Mouse (Mus musculus): ENCODE data around the gene Hmgcl. TPM values are rescaled to one million over a fixed set of nuclear protein-coding genes. Genes with fewer than 3 reads are reported as not detected.
"Not testable (repeated sequence)": the region's sequence is repeated elsewhere in the genome, so short reads cannot be mapped to it uniquely, and the experiment has no call there.

Gene Hmgcl
- polyA plus RNA-seq, 1 experiment from 2014 or later: 97.1 TPM

DNA sequence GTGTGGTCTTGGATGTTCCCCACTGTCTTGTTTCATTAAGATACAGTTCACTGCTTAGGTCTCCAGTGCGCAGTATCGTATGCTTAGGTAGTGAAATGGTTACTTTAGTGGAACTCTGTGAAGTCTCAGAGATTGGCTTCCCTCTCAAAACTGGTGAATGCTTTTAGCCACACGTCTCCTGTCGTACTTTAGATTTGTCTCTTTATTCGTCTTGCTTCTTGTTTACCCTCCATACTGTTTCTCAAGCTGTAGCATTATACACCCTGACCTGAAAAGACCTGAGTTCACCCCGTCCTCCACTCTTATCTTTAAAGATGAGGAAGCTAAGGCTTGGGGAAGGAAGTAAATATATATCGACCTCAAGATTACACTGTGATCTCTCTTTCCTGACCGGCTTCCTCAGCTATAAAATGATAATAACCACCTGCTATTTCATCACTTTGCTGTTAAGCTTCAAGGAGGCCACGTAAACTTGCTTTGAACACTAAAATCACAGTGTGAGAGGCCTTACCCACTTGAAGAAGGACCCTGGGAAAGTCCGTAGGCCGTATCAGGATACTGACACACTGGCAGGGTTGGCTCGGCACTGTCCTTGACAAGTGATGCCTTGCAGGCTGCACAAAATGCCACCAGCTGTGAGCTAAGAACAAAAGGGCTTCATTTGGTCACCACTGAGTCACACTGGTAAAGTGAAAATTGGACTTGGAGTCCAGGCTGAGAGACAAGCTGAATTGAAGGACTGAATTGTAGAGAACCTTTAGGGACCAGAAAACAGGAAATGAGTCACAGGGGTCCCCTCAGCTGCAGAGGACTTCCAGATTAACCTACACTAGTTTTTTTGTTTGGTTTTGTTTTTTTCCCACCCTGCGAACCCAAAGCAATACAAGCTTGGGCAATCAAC, 26.9 kb downstream of the Hmgcl start:
- Histone ChIP-seq H3K9me3 (ENCODE audit: control insufficient read depth, low read length) (no peaks in the 10 kb centered on the region), H3K27ac (ENCODE audit: low read depth, low read length) (no peak overlapping the region), H3K36me3 (ENCODE audit: control insufficient read depth, insufficient read depth, low read length) (peaks cover 27% of the 10 kb centered on the region), H3K4me1 (replicated peaks; ENCODE audit: control insufficient read depth, insufficient read depth, low read length) (peaks cover 18% of the 10 kb centered on the region), H3K4me3 (ENCODE audit: low read depth, low read length) (peak overlapping the region; percentile 83), H3K9ac (ENCODE audit: low read depth, low read length) (peak overlapping the region; percentile 76; the same call in 1 of the 2 replicates), H3K4me2 (peak overlapping the region; percentile 78), H3K27me3 (replicated peaks; ENCODE audit: control insufficient read depth, insufficient read depth, low read length) (no peaks in the 10 kb centered on the region)
- ATAC-seq (replicated peaks; ENCODE audit: low FRiP score) (no peak), DNase-seq (ENCODE audit: low spot score) (no peak)
- WGBS: 44% methylated on average over 13 of the region's 13 CpGs

DNA sequence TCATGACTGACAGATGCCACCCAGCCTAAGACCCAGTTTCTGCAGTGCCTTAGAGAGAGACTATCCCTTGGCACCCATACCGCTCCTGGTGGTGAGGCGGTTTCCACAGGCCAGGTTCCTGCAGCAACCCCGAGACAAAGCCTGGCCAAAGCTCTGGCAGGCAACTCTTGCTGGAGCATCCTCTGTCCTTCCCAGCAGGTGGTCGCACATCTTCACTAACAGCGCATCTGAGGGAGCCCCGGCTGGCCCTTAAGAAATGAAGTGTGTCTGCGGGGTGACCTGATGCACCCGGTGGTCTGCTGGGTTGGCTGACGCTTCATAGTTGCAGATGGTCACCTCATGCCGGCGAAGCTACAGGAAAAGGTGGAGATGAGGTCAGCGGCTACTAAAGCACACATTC, 29.9 kb downstream of the Hmgcl start:
- Histone ChIP-seq H3K4me3 (ENCODE audit: low read depth, low read length) (no peak overlapping the region), H3K4me2 (no peak overlapping the region), H3K4me1 (replicated peaks; ENCODE audit: control insufficient read depth, insufficient read depth, low read length) (peaks cover 13% of the 10 kb centered on the region), H3K27ac (ENCODE audit: low read depth, low read length) (no peak overlapping the region), H3K36me3 (ENCODE audit: control insufficient read depth, insufficient read depth, low read length) (peaks cover 28% of the 10 kb centered on the region), H3K9ac (ENCODE audit: low read depth, low read length) (no peak overlapping the region), H3K27me3 (replicated peaks; ENCODE audit: control insufficient read depth, insufficient read depth, low read length) (no peaks in the 10 kb centered on the region), H3K9me3 (ENCODE audit: control insufficient read depth, low read length) (no peaks in the 10 kb centered on the region)
- no peak for DNase-seq (ENCODE audit: low spot score)
- no peak for ATAC-seq (replicated peaks; ENCODE audit: low FRiP score)
- 89% methylated on average over 12 of the region's 12 CpGs for WGBS

DNA sequence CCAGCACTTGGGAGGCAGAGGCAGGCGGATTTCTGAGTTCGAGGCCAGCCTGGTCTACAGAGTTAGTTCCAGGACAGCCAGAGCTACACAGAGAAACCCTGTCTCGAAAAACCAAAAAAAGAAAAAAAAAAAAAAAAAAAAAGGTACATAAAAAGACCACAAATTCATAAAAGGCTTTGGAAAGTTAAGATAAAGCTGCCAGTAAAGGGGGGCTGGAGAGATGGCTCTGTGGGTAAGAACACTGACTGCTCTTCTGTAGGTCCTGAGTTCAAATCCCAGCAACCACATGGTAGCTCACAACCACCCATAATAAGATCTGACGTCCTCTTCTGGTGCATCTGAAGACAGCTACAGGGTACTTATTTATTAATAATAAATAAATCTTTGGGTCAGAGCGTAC, 34.0 kb downstream of the Hmgcl start:
- not testable (repeated sequence) for DNase-seq (ENCODE audit: low spot score); H3K4me2 ChIP-seq; H3K9ac ChIP-seq (ENCODE audit: low read depth, low read length); H3K4me3 ChIP-seq (ENCODE audit: low read depth, low read length); H3K27me3 ChIP-seq (replicated peaks; ENCODE audit: control insufficient read depth, insufficient read depth, low read length); ATAC-seq (replicated peaks; ENCODE audit: low FRiP score); H3K27ac ChIP-seq (ENCODE audit: low read depth, low read length); H3K9me3 ChIP-seq (ENCODE audit: control insufficient read depth, low read length)
- Histone ChIP-seq H3K4me1 (replicated peaks; ENCODE audit: control insufficient read depth, insufficient read depth, low read length) (peaks cover 10% of the 10 kb centered on the region), H3K36me3 (ENCODE audit: control insufficient read depth, insufficient read depth, low read length) (peaks cover 34% of the 10 kb centered on the region)
- 90% methylated on average over 5 of the region's 5 CpGs for WGBS

DNA sequence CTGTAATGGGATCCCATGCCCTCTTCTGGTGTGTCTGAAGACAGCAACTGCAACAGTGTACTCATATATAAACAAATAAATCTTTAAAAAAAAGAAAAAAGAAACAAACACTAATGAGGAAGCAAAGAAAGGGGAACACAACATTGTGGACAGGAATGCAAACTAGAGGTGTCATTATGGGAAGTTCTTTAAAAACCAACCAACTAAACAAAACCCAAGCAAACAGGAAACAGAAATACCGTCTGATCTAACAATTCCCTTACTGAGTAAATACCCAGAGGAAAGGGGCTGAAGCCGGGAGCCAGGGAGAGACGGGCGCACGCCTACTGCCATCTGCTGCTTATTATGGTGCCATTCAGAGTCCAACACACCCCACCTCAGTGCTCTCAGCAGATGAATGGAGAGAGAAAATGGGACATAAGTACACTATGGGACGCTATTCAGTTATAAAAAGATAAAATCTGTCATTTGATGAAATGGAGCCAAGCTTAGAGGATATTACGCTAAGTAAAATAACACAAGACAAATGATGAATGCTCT, 35.3 kb downstream of the Hmgcl start:
- no peak overlapping the region for H3K9ac ChIP-seq (ENCODE audit: low read depth, low read length)
- no peak overlapping the region for H3K4me3 ChIP-seq (ENCODE audit: low read depth, low read length)
- no peak for DNase-seq (ENCODE audit: low spot score)
- peaks cover 21% of the 10 kb centered on the region for H3K4me1 ChIP-seq (replicated peaks; ENCODE audit: control insufficient read depth, insufficient read depth, low read length)
- H3K4me2 ChIP-seq: no peak overlapping the region
- no peaks in the 10 kb centered on the region for H3K27me3 ChIP-seq (replicated peaks; ENCODE audit: control insufficient read depth, insufficient read depth, low read length)
- no peak overlapping the region for H3K27ac ChIP-seq (ENCODE audit: low read depth, low read length)
- H3K36me3 ChIP-seq (ENCODE audit: control insufficient read depth, insufficient read depth, low read length): peaks cover 30% of the 10 kb centered on the region
- ATAC-seq (replicated peaks; ENCODE audit: low FRiP score): no peak
- whole genome bisulfite sequencing: 79% methylated on average over 7 of the region's 7 CpGs
- H3K9me3 ChIP-seq (ENCODE audit: control insufficient read depth, low read length): no peaks in the 10 kb centered on the region

DNA sequence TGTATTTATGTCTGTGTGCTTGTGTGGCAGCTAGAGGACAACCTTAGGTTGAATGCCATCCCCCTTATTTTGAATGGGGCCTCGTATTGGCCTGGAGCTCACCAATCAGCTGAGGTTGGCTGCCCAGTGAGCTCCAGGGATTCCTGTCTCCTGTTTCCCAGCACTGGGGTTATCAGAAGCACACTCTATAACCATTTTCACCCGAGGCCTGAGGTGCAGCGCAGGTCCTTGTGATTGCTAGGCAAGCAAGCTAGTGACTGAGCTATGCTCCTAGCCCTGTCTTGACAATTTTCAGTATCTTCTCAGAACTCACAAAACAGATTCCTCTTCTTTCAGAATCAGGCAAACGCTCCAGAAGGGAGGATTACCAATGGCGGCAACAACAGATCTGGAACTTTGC, 38.3 kb downstream of the Hmgcl start:
- DNase-seq (ENCODE audit: low spot score) (no peak), ATAC-seq (replicated peaks; ENCODE audit: low FRiP score) (no peak)
- Histone ChIP-seq H3K27me3 (replicated peaks; ENCODE audit: control insufficient read depth, insufficient read depth, low read length) (no peaks in the 10 kb centered on the region), H3K4me3 (ENCODE audit: low read depth, low read length) (peak overlapping the region; percentile 21; the same call in 1 of the 2 replicates), H3K36me3 (ENCODE audit: control insufficient read depth, insufficient read depth, low read length) (peaks cover 20% of the 10 kb centered on the region), H3K9ac (ENCODE audit: low read depth, low read length) (peak overlapping the region; percentile 48; the same call in 1 of the 2 replicates), H3K4me1 (replicated peaks; ENCODE audit: control insufficient read depth, insufficient read depth, low read length) (peaks cover 21% of the 10 kb centered on the region), H3K9me3 (ENCODE audit: control insufficient read depth, low read length) (no peaks in the 10 kb centered on the region), H3K4me2 (peak overlapping the region; percentile 87), H3K27ac (ENCODE audit: low read depth, low read length) (peak overlapping the region; percentile 68)
- WGBS: 79% methylated on average over 5 of the region's 5 CpGs

DNA sequence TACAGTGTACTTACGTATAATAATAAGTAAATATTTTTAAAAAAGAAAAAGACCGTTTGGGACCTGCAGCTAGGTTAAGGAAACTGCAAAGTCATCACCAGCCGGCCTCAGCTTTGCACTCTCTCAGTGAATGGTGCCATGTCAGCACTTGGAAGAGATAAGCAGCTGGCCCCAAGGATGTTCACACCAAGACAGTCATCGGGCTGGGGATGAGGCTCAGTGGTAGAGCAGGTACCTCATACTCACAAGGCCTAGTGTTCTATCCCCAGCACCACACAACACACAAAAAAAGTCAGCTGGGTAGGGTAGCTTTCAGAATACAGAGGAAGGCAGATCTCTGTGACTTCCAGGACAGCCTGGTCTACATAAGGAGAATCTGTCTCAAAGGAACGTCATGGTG, 38.9 kb downstream of the Hmgcl start:
- WGBS: 58% methylated on average over 5 of the region's 5 CpGs
- Histone ChIP-seq H3K4me3 (ENCODE audit: low read depth, low read length) (peak overlapping the region; percentile 77), H3K9ac (ENCODE audit: low read depth, low read length) (0 out of 2 replicates have a peak overlapping the region, but pooled peaks have one; percentile 12), H3K4me1 (replicated peaks; ENCODE audit: control insufficient read depth, insufficient read depth, low read length) (peaks cover 21% of the 10 kb centered on the region), H3K36me3 (ENCODE audit: control insufficient read depth, insufficient read depth, low read length) (peaks cover 20% of the 10 kb centered on the region), H3K27me3 (replicated peaks; ENCODE audit: control insufficient read depth, insufficient read depth, low read length) (no peaks in the 10 kb centered on the region), H3K4me2 (peak overlapping the region; percentile 87), H3K9me3 (ENCODE audit: control insufficient read depth, low read length) (no peaks in the 10 kb centered on the region), H3K27ac (ENCODE audit: low read depth, low read length) (peak overlapping the region; percentile 68)
- peak; percentile 84 for ATAC-seq (replicated peaks; ENCODE audit: low FRiP score)
- no peak for DNase-seq (ENCODE audit: low spot score)

DNA sequence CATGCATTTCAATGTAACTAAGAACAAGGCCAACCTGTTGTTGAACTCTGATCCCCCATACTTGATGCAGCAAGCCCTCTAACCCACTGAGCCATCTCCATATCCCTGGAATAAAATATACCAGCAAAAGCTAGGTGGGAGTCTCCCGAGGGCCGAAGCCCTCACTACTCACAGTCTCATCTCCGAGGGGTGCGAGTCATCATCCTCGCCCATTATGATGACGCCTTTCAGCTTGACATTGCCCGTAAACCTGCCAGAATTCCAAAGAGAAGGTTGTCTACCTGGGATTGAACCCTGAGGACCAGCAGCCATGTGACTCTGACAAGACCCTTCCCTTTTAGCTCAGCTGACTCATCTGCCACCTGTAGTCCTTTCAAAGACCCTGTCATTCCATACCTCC, 39.5 kb downstream of the Hmgcl start:
- H3K27me3 ChIP-seq (replicated peaks; ENCODE audit: control insufficient read depth, insufficient read depth, low read length): no peaks in the 10 kb centered on the region
- peak overlapping the region; percentile 87 for H3K4me2 ChIP-seq
- H3K4me1 ChIP-seq (replicated peaks; ENCODE audit: control insufficient read depth, insufficient read depth, low read length): peaks cover 21% of the 10 kb centered on the region
- ATAC-seq (replicated peaks; ENCODE audit: low FRiP score): no peak
- H3K9ac ChIP-seq (ENCODE audit: low read depth, low read length): peak overlapping the region; percentile 99
- peak overlapping the region; percentile 77 for H3K4me3 ChIP-seq (ENCODE audit: low read depth, low read length)
- 81% methylated on average over 7 of the region's 7 CpGs for WGBS
- peaks cover 17% of the 10 kb centered on the region for H3K36me3 ChIP-seq (ENCODE audit: control insufficient read depth, insufficient read depth, low read length)
- H3K9me3 ChIP-seq (ENCODE audit: control insufficient read depth, low read length): no peaks in the 10 kb centered on the region
- no peak for DNase-seq (ENCODE audit: low spot score)
- H3K27ac ChIP-seq (ENCODE audit: low read depth, low read length): peak overlapping the region; percentile 85; the same call in 1 of the 2 replicates

DNA sequence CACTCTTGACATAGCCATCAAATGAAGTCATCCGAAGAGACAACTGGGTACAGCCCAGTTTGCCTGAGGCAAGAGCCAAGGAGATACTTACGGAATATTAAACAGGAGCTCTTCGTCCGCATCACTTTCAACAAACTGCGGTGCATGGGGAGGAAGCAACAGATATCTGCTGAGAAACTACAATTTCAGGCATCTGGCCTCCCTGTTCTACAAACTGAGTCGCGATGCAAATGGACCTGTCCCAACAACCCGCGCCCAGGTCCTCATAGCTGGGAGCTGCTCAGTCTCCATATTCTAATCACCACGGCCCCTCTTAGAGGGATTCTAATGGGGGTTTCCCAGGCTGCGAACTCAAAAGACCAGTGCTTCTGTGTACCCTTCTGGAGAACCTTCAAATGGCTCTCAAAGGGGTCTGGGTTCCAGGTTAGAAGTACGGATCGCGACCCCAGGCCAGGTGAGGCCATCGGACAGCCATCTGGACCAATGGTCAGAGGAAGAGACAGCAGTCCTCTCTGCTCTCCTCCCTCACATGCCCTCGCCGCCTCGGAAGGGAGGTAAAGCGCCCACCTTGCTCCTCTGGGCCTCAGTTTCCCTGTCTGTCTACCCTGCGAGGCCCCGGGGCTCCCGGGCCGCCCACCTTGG, 40.2 kb downstream of the Hmgcl start:
- Histone ChIP-seq H3K36me3 (ENCODE audit: control insufficient read depth, insufficient read depth, low read length) (peaks cover 15% of the 10 kb centered on the region), H3K27ac (ENCODE audit: low read depth, low read length) (peak overlapping the region; percentile 85), H3K4me2 (peak overlapping the region; percentile 87), H3K9me3 (ENCODE audit: control insufficient read depth, low read length) (no peaks in the 10 kb centered on the region), H3K4me3 (ENCODE audit: low read depth, low read length) (peak overlapping the region; percentile 77), H3K4me1 (replicated peaks; ENCODE audit: control insufficient read depth, insufficient read depth, low read length) (peaks cover 21% of the 10 kb centered on the region), H3K9ac (ENCODE audit: low read depth, low read length) (peak overlapping the region; percentile 99), H3K27me3 (replicated peaks; ENCODE audit: control insufficient read depth, insufficient read depth, low read length) (no peaks in the 10 kb centered on the region)
- ATAC-seq (replicated peaks; ENCODE audit: low FRiP score): no peak
- DNase-seq (ENCODE audit: low spot score): peak; percentile 64
- 8% methylated on average over 23 of the region's 23 CpGs for WGBS
